ENCODE assay signal across 22 mouse cellular contexts in genomic region chr7:130199317-130199716, GRCm38 (mm10).
DNase-seq lines count a peak whose midpoint lies in the region; ATAC-seq lines count a peak whose summit lies in the region.
"Had no signal": no experiment of that assay in that cellular context is flagged by ENCODE, and none has a peak within 500 bp of the region (broad histone marks: within the 10 kb centered on the region; RNA-seq: fewer than 3 reads in every experiment).

No protein-coding gene starts in this region.

- H3K9ac ChIP-seq in embryonic facial prominence, embryonic 14.5 days (ENCODE audit: low read depth, low read length), result 0 out of 2 replicates have a peak overlapping the region, but pooled peaks have one; percentile 8
- H3K9ac ChIP-seq in forebrain, embryonic 16.5 days (replicated peaks; ENCODE audit: low read depth, low read length), result no peak overlapping the region
- H3K9ac ChIP-seq in forebrain, embryonic 11.5 days (ENCODE audit: low read length), result no peak overlapping the region
- H3K9ac ChIP-seq: embryonic facial prominence, embryonic 15.5 days; hindbrain, embryonic 13.5 days; midbrain, embryonic 15.5 days; neural tube, embryonic 12.5 days; stomach, embryonic 15.5 days had no signal

- no peak for ATAC-seq in embryonic facial prominence, embryonic 14.5 days (ENCODE audit: low read depth)
- no peak for ATAC-seq in forebrain, embryonic 16.5 days
- ATAC-seq in forebrain, embryonic 11.5 days (replicated peaks; ENCODE audit: low FRiP score), result no peak
- ATAC-seq: midbrain, embryonic 15.5 days had no signal

- no peak overlapping the region; the same call in 1 of the 2 replicates for H3K27ac ChIP-seq in embryonic facial prominence, embryonic 14.5 days (replicated peaks; ENCODE audit: low read depth, low read length)
- H3K27ac ChIP-seq in embryonic facial prominence, embryonic 10.5 days (replicated peaks), result no peak overlapping the region
- H3K27ac ChIP-seq in forebrain, embryonic 16.5 days (ENCODE audit: low read length), result no peak overlapping the region
- H3K27ac ChIP-seq in forebrain, embryonic 11.5 days (ENCODE audit: low read depth, low read length), result no peak overlapping the region
- H3K27ac ChIP-seq: embryonic facial prominence, embryonic 15.5 days; heart, adult 2 months; hindbrain, embryonic 13.5 days; midbrain, embryonic 15.5 days; neural tube, embryonic 12.5 days; stomach, embryonic 15.5 days had no signal

- no peaks in the 10 kb centered on the region for H3K27me3 ChIP-seq in embryonic facial prominence, embryonic 14.5 days (replicated peaks; ENCODE audit: control insufficient read depth, insufficient read depth, low read length)
- H3K27me3 ChIP-seq in embryonic facial prominence, embryonic 10.5 days (replicated peaks; ENCODE audit: low read depth, poor library complexity, severe bottlenecking), result no peaks in the 10 kb centered on the region
- H3K27me3 ChIP-seq in forebrain, embryonic 16.5 days (replicated peaks; ENCODE audit: control insufficient read depth, insufficient read depth, low read length), result no peaks in the 10 kb centered on the region
- H3K27me3 ChIP-seq in forebrain, embryonic 11.5 days (ENCODE audit: control insufficient read depth, insufficient read depth, low read length), result no peaks in the 10 kb centered on the region
- H3K27me3 ChIP-seq: embryonic facial prominence, embryonic 15.5 days; hindbrain, embryonic 13.5 days; midbrain, embryonic 15.5 days; neural tube, embryonic 12.5 days; stomach, embryonic 15.5 days had no signal

- peaks cover 12% of the 10 kb centered on the region for H3K4me1 ChIP-seq in embryonic facial prominence, embryonic 14.5 days (ENCODE audit: control insufficient read depth, insufficient read depth, low read length)
- peaks cover 12% of the 10 kb centered on the region; the same call in 1 of the 2 replicates for H3K4me1 ChIP-seq in embryonic facial prominence, embryonic 10.5 days
- no peaks in the 10 kb centered on the region for H3K4me1 ChIP-seq in forebrain, embryonic 16.5 days (replicated peaks; ENCODE audit: control insufficient read depth, insufficient read depth, low read length)
- H3K4me1 ChIP-seq in forebrain, embryonic 11.5 days (replicated peaks; ENCODE audit: control insufficient read depth, insufficient read depth, low read length), result no peaks in the 10 kb centered on the region
- H3K4me1 ChIP-seq: hindbrain, embryonic 13.5 days; midbrain, embryonic 15.5 days had no signal

- no peak for DNase-seq in embryonic facial prominence, embryonic 14.5 days (ENCODE audit: low spot score)
- DNase-seq in embryonic facial prominence, embryonic 10.5 days (ENCODE audit: low spot score), result no peak
- DNase-seq in ovary, adult 18-20 months (ENCODE audit: low spot score), result peak; percentile 66
- no peak for DNase-seq in ovary, postnatal 14 days (ENCODE audit: low spot score)
- peak; percentile 79 for DNase-seq in adrenal gland, adult 8-10 months
- no peak for DNase-seq in forebrain, embryonic 11.5 days (ENCODE audit: low spot score)
- DNase-seq: cerebellum, adult 18-20 months; cerebellum, postnatal 36 days; embryo, embryonic 11 days; gastrocnemius, postnatal 36 days; heart, adult 2 months; heart, postnatal 36 days; kidney, adult 11 months; kidney, postnatal 14 days; thymus, adult 2 months; thymus, postnatal 4 days had no signal

- no peaks in the 10 kb centered on the region for H3K9me3 ChIP-seq in embryonic facial prominence, embryonic 14.5 days (ENCODE audit: control insufficient read depth, low read length)
- H3K9me3 ChIP-seq in embryonic facial prominence, embryonic 10.5 days, result no peaks in the 10 kb centered on the region
- no peaks in the 10 kb centered on the region for H3K9me3 ChIP-seq in forebrain, embryonic 16.5 days (ENCODE audit: control insufficient read depth, low read length)
- no peaks in the 10 kb centered on the region for H3K9me3 ChIP-seq in forebrain, embryonic 11.5 days (ENCODE audit: control insufficient read depth, low read length)
- H3K9me3 ChIP-seq: embryonic facial prominence, embryonic 15.5 days; hindbrain, embryonic 13.5 days; midbrain, embryonic 15.5 days; neural tube, embryonic 12.5 days; stomach, embryonic 15.5 days had no signal

- WGBS in embryonic facial prominence, embryonic 14.5 days, result 71% methylated on average over 5 of the region's 5 CpGs
- 93% methylated on average over 5 of the region's 5 CpGs for WGBS in embryonic facial prominence, embryonic 10.5 days
- WGBS in forebrain, embryonic 16.5 days, result 51% methylated on average over 5 of the region's 5 CpGs
- 88% methylated on average over 5 of the region's 5 CpGs for WGBS in forebrain, embryonic 11.5 days

- peaks cover 57% of the 10 kb centered on the region for H3K36me3 ChIP-seq in embryonic facial prominence, embryonic 14.5 days (ENCODE audit: control insufficient read depth, insufficient read depth, low read length)
- peaks cover 74% of the 10 kb centered on the region for H3K36me3 ChIP-seq in embryonic facial prominence, embryonic 10.5 days (replicated peaks)
- no peaks in the 10 kb centered on the region; the same call in 1 of the 2 replicates for H3K36me3 ChIP-seq in forebrain, embryonic 16.5 days (ENCODE audit: control insufficient read depth, insufficient read depth)
- H3K36me3 ChIP-seq in forebrain, embryonic 11.5 days (ENCODE audit: control insufficient read depth, insufficient read depth, low read length), result no peaks in the 10 kb centered on the region; the same call in 1 of the 2 replicates
- H3K36me3 ChIP-seq: hindbrain, embryonic 13.5 days; midbrain, embryonic 15.5 days had no signal

- H3K4me3 ChIP-seq in embryonic facial prominence, embryonic 14.5 days (ENCODE audit: low read depth, low read length), result no peak overlapping the region
- no peak overlapping the region for H3K4me3 ChIP-seq in embryonic facial prominence, embryonic 10.5 days
- H3K4me3 ChIP-seq in forebrain, embryonic 16.5 days (replicated peaks; ENCODE audit: low read length), result no peak overlapping the region
- no peak overlapping the region for H3K4me3 ChIP-seq in forebrain, embryonic 11.5 days (ENCODE audit: low read depth, low read length)
- H3K4me3 ChIP-seq: embryonic facial prominence, embryonic 15.5 days; heart, adult 2 months; hindbrain, embryonic 13.5 days; midbrain, embryonic 15.5 days; neural tube, embryonic 12.5 days; stomach, embryonic 15.5 days had no signal

- no peak overlapping the region for H3K4me2 ChIP-seq in embryonic facial prominence, embryonic 14.5 days (ENCODE audit: low read depth, low read length)
- H3K4me2 ChIP-seq in forebrain, embryonic 16.5 days (ENCODE audit: low read length), result no peak overlapping the region
- no peak overlapping the region for H3K4me2 ChIP-seq in forebrain, embryonic 11.5 days (ENCODE audit: low read depth, low read length, severe bottlenecking)
- H3K4me2 ChIP-seq: embryonic facial prominence, embryonic 15.5 days; hindbrain, embryonic 13.5 days; midbrain, embryonic 15.5 days; neural tube, embryonic 12.5 days; stomach, embryonic 15.5 days had no signal

Comparison
In these comparisons a context has a peak if more than half of its experiments do, and no peak if none do; other contexts are left out.
1. DNase-seq: peak in ovary, adult 18-20 months (single experiment) and adrenal gland, adult 8-10 months (single experiment); none in embryonic facial prominence, embryonic 14.5 days (single experiment), embryonic facial prominence, embryonic 10.5 days (single experiment), ovary, postnatal 14 days (single experiment) and forebrain, embryonic 11.5 days (single experiment).